Mouse (Mus musculus) erythroblast, embryonic 14.5 days (primary cell): ENCODE measurements around the gene Gpr37l1.

ENCODE experiments used
- GATA1 ChIP-seq: IDR thresholded peaks from 2 replicates; pipeline ENCODE4 v1.6.1; 2012; ENCODE audit warnings: low read length, inconsistent platforms, mixed read lengths
- TAL1 ChIP-seq: IDR thresholded peaks from 3 replicates; pipeline ENCODE4 v1.6.1; 2012; ENCODE audit warnings: low read length, inconsistent platforms, mixed read lengths

GRCm38 (mm10) chr1:135180830-135181229, 13.3 kb upstream of the Gpr37l1 start:
- no peak for TF ChIP-seq GATA1
- TF ChIP-seq TAL1: no peak
